Mouse (Mus musculus) ovary, postnatal 36 days (tissue): ENCODE measurements around the gene Cenpq.

Experiments used
- DNase-seq: peaks from one replicate; pipeline ENCODE4 v3.0.0; 2022; ENCODE audit warnings: low spot score, mixed read lengths

The Cenpq gene

GRCm38 (mm10) chr17:40934420-40935231, at the start of gene Cenpq, which contains the start of gene Mut:
Gene Cenpq, minus strand, starts transcription at chr17:40935047.
Gene Mut, plus strand, starts transcription at chr17:40934685.
- peak; percentile 95 for DNase-seq

DNA sequence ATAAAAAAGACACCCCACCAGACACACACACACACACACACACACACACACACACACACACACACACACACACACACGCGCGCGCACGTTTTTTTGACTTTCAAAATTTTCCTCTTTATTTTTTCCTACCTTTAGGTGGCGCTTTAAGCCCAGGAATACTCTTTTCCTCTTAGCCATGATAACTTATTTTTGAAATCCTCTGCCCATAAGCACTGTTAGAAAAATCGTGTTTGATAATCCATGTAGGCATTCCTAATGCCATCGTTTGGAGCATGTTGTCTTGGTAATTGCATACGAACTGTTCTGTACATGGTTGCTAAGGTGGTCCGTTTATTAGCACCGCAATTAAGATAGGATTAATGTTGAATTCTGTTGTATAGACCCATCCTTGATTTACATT, 43.1 kb upstream of the Cenpq start:
- no peak for DNase-seq

- no peak for DNase-seq
Observed at GRCm38 (mm10) chr17:40948518-40948917, 13.7 kb upstream of the Cenpq start.

DNA sequence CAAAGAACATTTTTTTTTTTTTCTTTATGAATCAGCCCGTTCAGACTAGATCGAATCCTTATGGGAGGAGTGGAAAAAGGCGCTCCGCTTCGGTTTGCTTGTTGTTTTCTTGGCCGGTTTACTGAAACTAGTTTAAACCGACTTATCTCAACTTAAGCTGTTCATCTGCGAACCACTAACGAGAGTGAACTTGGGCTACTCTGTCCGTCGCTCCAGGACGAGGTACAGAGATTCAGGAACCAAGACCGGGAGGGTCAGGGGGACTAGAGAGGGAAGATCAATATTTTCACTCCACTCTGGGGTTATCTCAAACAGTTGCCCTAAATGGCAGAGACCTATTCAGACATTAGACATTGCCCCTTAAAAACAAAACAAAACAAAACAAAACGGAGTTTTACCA, 862 bp downstream of the Cenpq start:
- no peak for DNase-seq

DNA sequence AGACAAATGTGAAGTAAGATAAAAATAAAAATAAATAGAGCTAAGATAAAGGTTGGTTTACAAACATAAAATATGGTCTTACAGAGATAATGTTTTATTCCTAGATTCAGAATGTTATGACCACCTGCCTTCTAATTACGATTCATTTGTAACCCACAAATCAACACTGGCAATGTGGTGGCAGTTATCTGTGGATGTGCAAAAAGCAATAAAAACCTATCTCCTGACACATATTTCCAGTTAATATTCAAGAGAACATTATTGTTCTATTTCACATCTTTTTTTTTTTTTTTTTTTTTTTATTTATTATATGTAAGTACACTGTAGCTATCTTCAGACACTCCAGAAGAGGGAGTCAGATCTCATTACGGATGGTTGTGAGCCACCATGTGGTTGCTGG, 19.3 kb downstream of the Cenpq start:
- no peak for DNase-seq

DNA sequence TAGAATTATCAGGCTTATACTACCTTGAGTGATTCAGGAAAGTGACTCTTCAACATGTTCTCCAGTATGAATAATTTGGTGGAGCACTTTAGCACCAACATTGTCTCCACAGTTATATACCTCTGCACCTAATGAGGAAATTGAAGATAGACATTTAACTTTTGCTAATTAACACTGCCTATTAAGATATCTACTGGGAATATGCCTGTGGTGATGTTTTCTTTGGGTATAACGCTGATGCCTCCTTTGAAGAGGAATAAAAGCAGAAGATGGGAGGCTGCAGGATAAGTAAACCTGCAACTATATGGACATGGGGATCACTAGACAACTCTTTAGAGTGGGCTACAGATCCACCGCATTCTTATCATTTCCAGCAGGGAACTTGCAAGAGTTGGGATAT, 20.6 kb downstream of the Cenpq start, which contains the start of gene Glyatl3:
TSS of gene Glyatl3 (minus strand) at position 101 of the 400 bp plus-strand sequence.
- no peak for DNase-seq

DNA sequence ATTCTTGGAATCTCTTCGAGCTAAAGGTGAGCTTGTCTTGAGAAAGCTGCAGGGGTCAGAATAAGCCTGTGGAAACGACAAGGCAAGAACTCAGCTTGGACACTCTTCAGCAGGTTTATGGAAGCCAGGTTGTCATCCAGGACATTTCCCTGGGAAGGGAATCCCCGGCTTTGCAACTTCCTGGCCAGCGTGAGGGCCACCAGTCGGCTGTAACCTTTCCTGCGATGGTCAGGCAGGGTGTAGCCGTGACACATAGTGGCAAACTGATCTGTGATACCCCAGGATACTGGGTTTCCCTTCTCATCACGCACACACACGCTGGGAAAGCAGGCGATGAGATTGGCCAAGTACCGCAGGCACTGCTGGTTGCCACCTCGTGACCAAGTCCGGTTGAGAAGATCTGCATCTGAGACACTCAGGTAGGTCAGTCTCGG, 30.1 kb downstream of the Cenpq start:
- DNase-seq = no peak

DNA sequence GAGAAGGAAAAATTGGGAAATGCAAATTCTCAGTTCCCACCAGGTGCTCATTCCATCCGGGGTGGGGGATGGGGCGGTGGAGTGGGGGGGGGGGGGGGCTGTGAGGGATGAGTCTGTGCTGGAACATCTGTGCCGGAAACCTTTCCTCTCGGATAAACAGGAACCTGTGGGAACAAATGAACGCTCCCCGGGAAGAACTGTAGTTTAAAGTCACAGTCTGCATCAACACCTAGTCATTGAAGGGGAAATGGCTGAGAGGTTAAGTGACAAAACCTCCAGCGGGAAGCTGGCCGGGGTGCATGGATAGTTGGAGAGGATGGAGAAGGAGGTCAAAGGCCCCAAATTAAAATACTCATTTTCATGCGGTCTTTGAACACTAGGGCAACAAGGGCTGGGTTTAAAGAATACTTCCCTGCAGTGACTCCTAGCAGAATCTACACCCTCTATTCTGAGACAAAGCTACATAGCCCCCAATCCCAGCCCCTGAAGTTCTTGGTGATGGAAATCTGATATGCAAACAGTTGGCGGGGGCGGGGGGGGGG, 30.7 kb downstream of the Cenpq start:
- no peak for DNase-seq

DNA sequence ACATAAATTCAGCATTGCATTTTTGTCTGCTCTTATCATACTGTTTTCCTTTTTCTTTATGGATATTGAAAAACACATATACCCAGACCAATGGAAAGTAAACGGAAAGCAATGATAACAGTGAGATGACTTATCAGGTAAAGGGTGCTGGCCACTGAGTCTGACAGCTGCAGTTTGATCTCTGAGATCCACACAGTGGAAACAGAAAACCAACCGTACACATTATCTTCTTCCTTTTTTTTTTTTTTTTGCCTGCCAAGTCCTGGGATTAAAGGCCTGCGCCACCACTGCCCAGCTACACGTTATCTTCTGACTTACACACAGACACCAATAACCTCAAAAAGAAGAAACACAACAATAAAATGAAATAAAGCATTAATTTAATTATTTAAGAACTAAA, 31.5 kb downstream of the Cenpq start:
- no peak for DNase-seq

- no peak for DNase-seq
Observed at GRCm38 (mm10) chr17:40899783-40900363, 35.0 kb downstream of the Cenpq start.

GRCm38 (mm10) chr17:40896863-40897262, 38.0 kb downstream of the Cenpq start:
- no peak for DNase-seq

DNA sequence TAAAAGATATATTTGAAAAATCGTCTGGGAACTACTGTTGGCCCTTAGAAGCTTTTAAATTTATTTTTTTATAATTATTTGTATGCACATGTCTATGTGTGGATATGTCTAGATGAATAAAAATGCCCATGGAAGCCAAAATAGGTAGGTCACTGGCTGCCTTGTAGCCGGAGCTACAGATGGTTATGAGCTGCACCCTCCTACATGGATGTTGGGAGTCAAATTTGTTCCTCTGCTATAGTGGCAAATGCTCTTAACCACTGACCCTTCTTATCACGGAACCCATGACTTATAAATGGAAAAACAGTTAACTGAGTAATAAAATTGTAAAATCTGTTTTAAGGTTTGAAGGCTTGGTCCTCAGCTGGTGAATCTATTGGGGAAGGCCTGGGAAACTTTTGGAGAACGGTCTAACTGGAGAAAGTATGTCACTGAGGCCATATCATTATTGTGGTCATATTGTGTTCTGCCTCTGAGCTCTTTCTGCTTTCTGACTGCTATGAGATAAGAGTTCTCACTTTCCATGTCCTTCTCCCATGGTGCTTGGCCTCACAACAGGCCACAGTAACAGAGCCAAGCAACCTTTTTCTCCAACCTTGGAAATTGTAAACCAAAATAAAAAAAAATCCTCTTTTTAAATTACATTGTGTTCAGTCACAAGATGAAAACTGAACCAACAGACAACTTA, 46.9 kb downstream of the Cenpq start:
- no peak for DNase-seq

DNA sequence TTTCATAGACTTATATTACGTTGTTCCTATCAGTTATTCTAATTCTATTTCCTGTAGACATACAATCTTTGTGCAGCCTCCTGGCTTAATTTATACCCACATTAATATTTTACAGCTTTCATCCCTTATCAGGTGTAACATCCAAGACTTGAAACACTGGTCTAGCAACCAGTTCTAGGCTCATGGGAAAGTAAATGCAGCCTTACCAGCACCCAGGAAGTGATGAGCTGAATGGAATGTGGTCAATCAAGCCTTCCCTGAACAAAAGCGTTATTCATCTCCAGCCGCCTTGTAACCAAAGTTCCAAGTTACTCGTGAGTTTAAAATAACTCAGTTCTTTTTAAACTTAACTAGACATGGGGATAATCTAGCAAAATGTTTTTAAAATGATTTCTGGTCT, 49.7 kb downstream of the Cenpq start:
- DNase-seq = no peak

DNA sequence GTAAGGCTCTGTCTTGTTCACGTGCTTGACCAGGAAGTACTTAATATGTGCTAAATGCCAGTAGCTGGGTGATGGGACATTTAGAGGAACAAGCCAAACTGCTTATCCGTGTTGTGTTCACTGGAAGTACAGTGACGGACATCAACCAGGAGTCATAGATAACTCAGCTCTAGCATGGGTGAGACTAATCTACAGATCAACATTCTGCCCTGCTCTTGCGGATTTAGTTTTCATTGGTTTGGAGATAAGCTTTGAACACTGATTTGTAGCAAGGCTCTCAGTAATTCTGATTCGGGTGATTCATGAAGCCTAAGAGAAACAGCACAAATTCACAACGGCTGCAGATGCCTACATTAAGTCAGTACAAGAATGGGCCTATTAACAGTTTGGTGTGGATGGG, 52.7 kb downstream of the Cenpq start:
- no peak for DNase-seq

DNA sequence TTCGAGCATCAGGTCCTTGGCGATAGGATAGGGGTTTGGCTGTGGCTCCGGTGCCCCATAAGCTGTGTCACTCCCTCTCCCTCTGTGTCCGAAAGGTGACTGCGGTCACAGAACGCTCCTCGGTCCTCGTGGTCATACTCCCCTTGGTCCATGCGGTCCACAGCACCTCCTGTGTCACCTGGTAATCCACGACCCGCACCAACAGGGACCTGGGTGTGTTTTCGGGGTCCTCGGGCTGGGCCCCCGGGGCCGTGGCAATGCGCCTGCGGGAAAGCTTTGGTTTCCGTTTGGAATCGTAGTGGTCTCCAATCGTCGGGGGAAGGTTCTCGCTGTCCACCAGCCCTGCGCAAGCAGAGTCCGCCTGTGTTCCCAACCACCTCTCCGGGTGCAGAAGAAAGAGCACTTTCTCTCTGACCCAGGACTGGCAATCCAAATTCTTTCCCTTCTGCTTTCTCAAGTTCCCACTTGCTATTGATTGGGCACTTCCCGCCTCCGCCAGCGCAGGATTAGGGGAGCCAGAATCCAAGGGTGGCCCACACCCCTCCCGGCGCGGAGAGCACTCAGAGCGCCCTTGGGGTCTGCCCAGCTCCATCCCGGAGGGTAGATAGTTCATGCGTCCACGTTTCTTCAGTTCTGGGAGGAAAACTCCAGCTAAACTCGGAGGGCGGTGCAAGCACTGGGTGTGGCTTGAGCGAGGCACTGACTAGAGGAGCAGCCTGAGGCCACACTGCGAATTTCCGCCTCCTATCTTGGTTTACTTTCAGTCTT, 54.7 kb downstream of the Cenpq start, which contains the start of gene 9130008F23Rik:
TSS of gene 9130008F23Rik (minus strand) at position 636 of the 768 bp plus-strand sequence.
- peak; percentile 60 for DNase-seq

GRCm38 (mm10) chr17:40879528-40879923, 55.3 kb downstream of the Cenpq start:
- no peak for DNase-seq

- DNase-seq = no peak
Observed at GRCm38 (mm10) chr17:40877741-40878140, 57.1 kb downstream of the Cenpq start.

DNA sequence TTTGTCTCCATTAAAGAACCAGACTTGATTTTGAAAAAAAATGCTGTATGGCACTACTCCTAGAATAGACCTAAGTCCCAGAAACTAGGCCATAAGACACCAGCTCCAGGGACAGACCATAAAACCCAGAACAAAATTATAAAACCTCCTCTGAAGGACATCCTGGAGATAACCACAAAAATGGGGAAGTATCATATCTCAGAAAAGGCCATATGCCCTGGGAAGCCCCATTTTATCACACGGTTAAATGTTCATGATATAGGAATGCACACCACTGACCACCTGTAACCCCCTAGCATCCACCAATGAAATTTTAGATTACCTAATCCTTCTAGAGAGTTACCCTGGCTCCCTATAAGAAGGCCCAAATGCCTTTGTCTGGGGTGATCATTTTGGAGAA, 59.3 kb downstream of the Cenpq start:
- no peak for DNase-seq

- no peak for DNase-seq
Observed at GRCm38 (mm10) chr17:40874701-40875100, 60.1 kb downstream of the Cenpq start.

GRCm38 (mm10) chr17:40873582-40874011, 61.2 kb downstream of the Cenpq start:
- DNase-seq = no peak
